Mouse (Mus musculus): ENCODE measurements around the gene Ppp1r10. TPM values are rescaled to one million over a fixed set of nuclear protein-coding genes. Genes with fewer than 3 reads are reported as not detected.

Gene Ppp1r10
- polyA plus RNA-seq, 1 experiment = 33.1 TPM

GRCm38 (mm10) chr17:35882924-35883323 lies 33.3 kb upstream of the Ppp1r10 start:
- H3K4me3 ChIP-seq (ENCODE audit: insufficient read depth, poor library complexity, severe bottlenecking) = no peak overlapping the region
- no peaks in the 10 kb centered on the region for H3K27me3 ChIP-seq (ENCODE audit: control insufficient read depth, insufficient read depth, insufficient read length)
- H3ac ChIP-seq (ENCODE audit: control insufficient read depth, insufficient read length, low read depth) = no peak overlapping the region
- TF ChIP-seq FOSL1 (IDR thresholded peaks at IDR 0.05; ENCODE audit: insufficient read depth, low read length, poor library complexity, severe bottlenecking) = no peak
- TF ChIP-seq MAX (IDR thresholded peaks at IDR 0.05) = no peak
- no peak for TF ChIP-seq CEBPB (IDR thresholded peaks at IDR 0.05; ENCODE audit: low read depth)
- no peak for TF ChIP-seq MYOD1 (IDR thresholded peaks at IDR 0.05; ENCODE audit: control insufficient read depth, insufficient read length, low read depth)
- TF ChIP-seq CTCF (IDR thresholded peaks at IDR 0.05; ENCODE audit: control insufficient read depth, insufficient read depth, insufficient read length) = no peak
- TF ChIP-seq USF1 (IDR thresholded peaks at IDR 0.05; ENCODE audit: low read depth) = no peak
- TF ChIP-seq MYOG (IDR thresholded peaks at IDR 0.05; ENCODE audit: control insufficient read depth, extremely low read depth, insufficient read length) = no peak
- H3K79me3 ChIP-seq (ENCODE audit: low read depth) = peaks cover 14% of the 10 kb centered on the region
- H3K36me3 ChIP-seq (ENCODE audit: control insufficient read depth, insufficient read depth) = peaks cover 40% of the 10 kb centered on the region
- H3K79me2 ChIP-seq (ENCODE audit: control insufficient read depth, insufficient read depth) = peaks cover 23% of the 10 kb centered on the region

GRCm38 (mm10) chr17:35883777-35884176 lies 32.5 kb upstream of the Ppp1r10 start:
- peaks cover 23% of the 10 kb centered on the region for H3K79me2 ChIP-seq (ENCODE audit: control insufficient read depth, insufficient read depth)
- H3K79me3 ChIP-seq (ENCODE audit: low read depth) = peaks cover 14% of the 10 kb centered on the region
- H3ac ChIP-seq (ENCODE audit: control insufficient read depth, insufficient read length, low read depth) = no peak overlapping the region
- H3K27me3 ChIP-seq (ENCODE audit: control insufficient read depth, insufficient read depth, insufficient read length) = no peaks in the 10 kb centered on the region
- peaks cover 47% of the 10 kb centered on the region for H3K36me3 ChIP-seq (ENCODE audit: control insufficient read depth, insufficient read depth)
- no peak overlapping the region for H3K4me3 ChIP-seq (ENCODE audit: insufficient read depth, poor library complexity, severe bottlenecking)
- no peak for TF ChIP-seq USF1 (IDR thresholded peaks at IDR 0.05; ENCODE audit: low read depth)
- no peak for TF ChIP-seq FOSL1 (IDR thresholded peaks at IDR 0.05; ENCODE audit: insufficient read depth, low read length, poor library complexity, severe bottlenecking)
- no peak for TF ChIP-seq CEBPB (IDR thresholded peaks at IDR 0.05; ENCODE audit: low read depth)
- no peak for TF ChIP-seq MYOD1 (IDR thresholded peaks at IDR 0.05; ENCODE audit: control insufficient read depth, insufficient read length, low read depth)
- no peak for TF ChIP-seq MAX (IDR thresholded peaks at IDR 0.05)
- no peak for TF ChIP-seq MYOG (IDR thresholded peaks at IDR 0.05; ENCODE audit: control insufficient read depth, extremely low read depth, insufficient read length)
- no peak for TF ChIP-seq CTCF (IDR thresholded peaks at IDR 0.05; ENCODE audit: control insufficient read depth, insufficient read depth, insufficient read length)

- Histone ChIP-seq H3ac (ENCODE audit: control insufficient read depth, insufficient read length, low read depth) (no peak overlapping the region), H3K36me3 (ENCODE audit: control insufficient read depth, insufficient read depth) (peaks cover 72% of the 10 kb centered on the region), H3K79me3 (ENCODE audit: low read depth) (no peaks in the 10 kb centered on the region), H3K79me2 (ENCODE audit: control insufficient read depth, insufficient read depth) (no peaks in the 10 kb centered on the region), H3K27me3 (ENCODE audit: control insufficient read depth, insufficient read depth, insufficient read length) (no peaks in the 10 kb centered on the region), H3K4me3 (ENCODE audit: insufficient read depth, poor library complexity, severe bottlenecking) (no peak overlapping the region)
- no peak for TF ChIP-seq USF1 (IDR thresholded peaks at IDR 0.05; ENCODE audit: low read depth)
- TF ChIP-seq MAX (IDR thresholded peaks at IDR 0.05) = no peak
- TF ChIP-seq FOSL1 (IDR thresholded peaks at IDR 0.05; ENCODE audit: insufficient read depth, low read length, poor library complexity, severe bottlenecking) = no peak
- no peak for TF ChIP-seq CEBPB (IDR thresholded peaks at IDR 0.05; ENCODE audit: low read depth)
- no peak for TF ChIP-seq CTCF (IDR thresholded peaks at IDR 0.05; ENCODE audit: control insufficient read depth, insufficient read depth, insufficient read length)
- TF ChIP-seq MYOG (IDR thresholded peaks at IDR 0.05; ENCODE audit: control insufficient read depth, extremely low read depth, insufficient read length) = no peak
- no peak for TF ChIP-seq MYOD1 (IDR thresholded peaks at IDR 0.05; ENCODE audit: control insufficient read depth, insufficient read length, low read depth)
Measured at GRCm38 (mm10) chr17:35887725-35888124, 28.5 kb upstream of the Ppp1r10 start.

GRCm38 (mm10) chr17:35896781-35897643 lies 19.2 kb upstream of the Ppp1r10 start, which contains the start of gene 2310061I04Rik:
Gene 2310061I04Rik (minus strand): TSS chr17:35897431.
- Histone ChIP-seq H3K27me3 (ENCODE audit: control insufficient read depth, insufficient read depth, insufficient read length) (no peaks in the 10 kb centered on the region), H3K36me3 (ENCODE audit: control insufficient read depth, insufficient read depth) (peaks cover 28% of the 10 kb centered on the region), H3ac (ENCODE audit: control insufficient read depth, insufficient read length, low read depth) (peak within 1 kb of the TSS; percentile 70), H3K4me3 (ENCODE audit: insufficient read depth, poor library complexity, severe bottlenecking) (peak within 1 kb of the TSS; percentile 64), H3K79me3 (ENCODE audit: low read depth) (peaks cover 4% of the 10 kb centered on the region), H3K79me2 (ENCODE audit: control insufficient read depth, insufficient read depth) (peaks cover 18% of the 10 kb centered on the region)
- no peak for TF ChIP-seq USF1 (IDR thresholded peaks at IDR 0.05; ENCODE audit: low read depth)

- TF ChIP-seq FOSL1 (IDR thresholded peaks at IDR 0.05; ENCODE audit: insufficient read depth, low read length, poor library complexity, severe bottlenecking) (no peak), MYOD1 (IDR thresholded peaks at IDR 0.05; ENCODE audit: control insufficient read depth, insufficient read length, low read depth) (no peak), MYOG (IDR thresholded peaks at IDR 0.05; ENCODE audit: control insufficient read depth, extremely low read depth, insufficient read length) (no peak), CEBPB (IDR thresholded peaks at IDR 0.05; ENCODE audit: low read depth) (no peak), CTCF (IDR thresholded peaks at IDR 0.05; ENCODE audit: control insufficient read depth, insufficient read depth, insufficient read length) (no peak), MAX (IDR thresholded peaks at IDR 0.05) (no peak), USF1 (IDR thresholded peaks at IDR 0.05; ENCODE audit: low read depth) (no peak)
- H3K27me3 ChIP-seq (ENCODE audit: control insufficient read depth, insufficient read depth, insufficient read length) = no peaks in the 10 kb centered on the region
- H3K79me2 ChIP-seq (ENCODE audit: control insufficient read depth, insufficient read depth) = peaks cover 18% of the 10 kb centered on the region
- no peak overlapping the region for H3K4me3 ChIP-seq (ENCODE audit: insufficient read depth, poor library complexity, severe bottlenecking)
- peak overlapping the region; percentile 66 for H3ac ChIP-seq (ENCODE audit: control insufficient read depth, insufficient read length, low read depth)
- peaks cover 20% of the 10 kb centered on the region for H3K36me3 ChIP-seq (ENCODE audit: control insufficient read depth, insufficient read depth)
- H3K79me3 ChIP-seq (ENCODE audit: low read depth) = peaks cover 4% of the 10 kb centered on the region
Measured at GRCm38 (mm10) chr17:35897644-35898573, 18.3 kb upstream of the Ppp1r10 start.
